Mouse (Mus musculus): ENCODE results near the gene Hpd.

Hpd gene

GRCm38 (mm10) chr5:123134186-123134874, 48.2 kb downstream of the Hpd start:
- peak; percentile 90 for DNase-seq

DNA sequence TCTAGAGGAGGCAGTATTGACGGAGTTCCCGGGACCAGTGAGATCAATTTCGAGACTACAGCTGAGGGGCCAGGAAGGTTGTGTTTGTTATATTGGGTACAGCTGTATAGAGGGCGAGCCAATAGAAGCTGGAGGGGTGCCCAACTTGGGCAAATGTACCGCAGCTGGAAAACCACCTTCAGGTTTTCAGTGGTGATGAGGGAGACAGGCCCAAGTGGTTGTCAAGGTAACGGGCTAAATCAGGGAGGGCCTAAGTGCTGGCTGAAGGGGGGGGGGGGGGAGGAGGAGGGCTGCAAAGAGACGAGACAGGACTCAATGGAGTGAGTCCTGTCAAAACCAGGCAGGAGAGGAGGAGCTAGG, 48.8 kb downstream of the Hpd start:
- no peak for DNase-seq

- DNase-seq = peak; percentile 93
Measured at GRCm38 (mm10) chr5:123133083-123133783, 49.3 kb downstream of the Hpd start.

- peak; percentile 89 for DNase-seq
Measured at GRCm38 (mm10) chr5:123132308-123133071, 50.0 kb downstream of the Hpd start, which contains the start of gene Rhof. TSS of gene Rhof (minus strand) at chr5:123132692.

GRCm38 (mm10) chr5:123130814-123131148, 51.7 kb downstream of the Hpd start:
- peak; percentile 15 for DNase-seq

GRCm38 (mm10) chr5:123130030-123130813, 52.3 kb downstream of the Hpd start:
- DNase-seq = no peak

DNA sequence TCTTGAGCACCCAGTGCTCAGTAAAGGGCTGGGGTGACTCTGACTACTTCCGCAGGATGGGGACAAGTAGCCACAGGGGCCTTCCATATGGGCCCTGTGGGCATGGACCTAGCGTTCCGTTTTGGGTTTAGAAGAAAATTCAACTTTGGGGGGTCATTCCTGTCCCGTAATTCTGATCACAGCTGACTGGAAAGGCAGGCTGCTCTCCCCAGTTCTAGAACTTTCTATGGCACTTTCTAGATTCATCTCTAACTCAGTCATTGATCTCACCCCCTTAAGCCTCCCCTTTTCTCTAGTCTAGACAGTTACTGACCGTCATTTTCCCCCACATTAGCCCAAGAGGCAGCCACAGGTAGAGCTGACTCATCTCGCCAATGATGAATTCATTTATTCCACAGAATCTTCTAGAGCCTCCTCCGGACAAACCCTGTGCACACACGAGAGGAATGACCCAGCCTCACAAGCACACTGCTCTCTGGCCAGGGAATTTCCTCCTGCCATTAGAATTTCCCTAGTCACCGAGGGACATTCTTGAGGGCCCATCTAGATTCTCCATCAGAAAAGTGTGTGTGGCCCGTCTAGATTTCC, 53.3 kb downstream of the Hpd start:
- no peak for DNase-seq

- peak; percentile 78 for DNase-seq
Measured at GRCm38 (mm10) chr5:123128426-123129169, 53.9 kb downstream of the Hpd start.

- no peak for DNase-seq
Measured at GRCm38 (mm10) chr5:123127031-123127430, 55.5 kb downstream of the Hpd start.

DNA sequence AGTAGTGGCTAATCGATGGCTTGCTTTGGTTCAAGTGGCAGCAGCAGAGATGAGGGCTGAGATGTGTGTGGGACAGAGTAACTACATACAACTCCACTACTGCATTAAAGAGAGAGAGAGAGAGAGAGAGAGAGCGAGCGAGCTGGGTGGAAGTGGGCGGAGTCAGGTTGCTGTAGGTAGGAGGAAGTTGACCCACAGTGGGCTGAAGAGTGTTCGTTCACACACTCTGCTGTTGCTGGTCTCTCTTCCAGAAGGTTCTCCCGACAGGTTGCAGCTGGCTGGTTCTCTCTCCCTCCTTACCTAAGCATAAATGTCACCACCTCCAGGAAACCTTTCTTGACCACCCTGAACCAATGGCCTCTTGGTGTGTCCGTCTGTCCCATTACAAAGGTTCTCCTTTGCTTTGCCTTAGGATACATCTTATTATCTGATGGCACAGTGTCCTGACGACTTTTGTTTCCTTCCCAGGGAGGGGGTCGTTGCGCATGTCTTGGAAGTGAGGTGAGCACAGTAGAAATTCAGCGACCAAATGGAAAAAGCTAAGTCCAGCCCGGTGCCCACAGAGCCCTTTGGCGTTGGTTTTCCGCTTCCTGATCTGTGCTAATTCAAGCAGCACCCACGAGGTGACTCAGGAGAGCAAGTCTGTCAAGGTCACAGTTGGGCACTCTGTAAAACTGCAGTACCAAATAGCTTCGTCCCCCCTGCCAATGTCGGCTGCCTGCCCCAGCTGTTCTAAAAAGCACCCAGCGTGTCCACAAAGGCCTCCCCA, 56.7 kb downstream of the Hpd start:
- DNase-seq = peak; percentile 53

DNA sequence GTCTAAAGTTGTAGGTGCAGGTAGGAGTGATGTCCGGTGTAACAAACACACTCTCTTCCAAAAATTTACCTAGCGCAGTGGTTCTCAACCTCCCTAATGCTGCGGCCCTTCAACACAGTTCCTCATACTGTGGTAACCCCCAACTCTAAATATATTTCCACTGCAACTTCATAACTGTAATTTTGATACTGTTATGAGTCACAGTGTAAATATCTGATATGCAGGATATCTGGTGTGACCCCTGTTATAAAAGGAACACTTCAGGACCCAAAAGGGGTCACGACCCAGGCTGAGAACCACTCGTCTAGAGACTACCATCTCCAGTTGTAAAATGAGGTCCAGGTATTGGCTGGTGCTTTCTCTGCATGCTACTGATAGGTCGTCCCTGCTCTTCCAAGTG, 57.4 kb downstream of the Hpd start:
- DNase-seq = no peak

DNA sequence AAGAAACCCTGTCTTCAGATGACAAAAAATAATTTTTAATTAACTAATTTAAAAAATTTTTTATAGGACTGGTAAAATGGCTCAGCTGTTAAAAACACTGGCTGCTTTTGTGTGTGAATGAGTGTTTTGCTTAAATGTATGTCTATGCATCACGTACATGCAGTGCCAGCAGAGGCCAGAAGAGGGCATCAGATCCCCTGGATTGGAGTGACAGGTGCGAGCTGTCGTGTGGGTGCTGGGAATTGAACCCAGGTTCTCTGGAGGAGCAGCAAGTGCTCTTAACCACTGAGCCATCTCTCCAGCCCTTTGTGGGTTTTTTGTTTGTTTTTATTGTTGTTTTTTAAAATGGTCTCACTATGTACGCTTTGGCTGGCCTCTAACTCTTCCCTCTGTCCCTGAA, 60.3 kb downstream of the Hpd start:
- DNase-seq = peak; percentile 37

All from lung, postnatal 36 days (tissue).